Mouse (Mus musculus): ENCODE measurements around the gene Exosc3. TPM values are rescaled to one million over a fixed set of nuclear protein-coding genes. Genes with fewer than 3 reads are reported as not detected.
"Not testable (repeated sequence)": the region's sequence is repeated elsewhere in the genome, so short reads cannot be mapped to it uniquely, and the experiment has no call there.

The Exosc3 gene
- polyA plus RNA-seq (2016; fragmentation: Nextera tagmentation; extraction: Ambion mirVana), result 81.3 and 86.7 TPM in 2 replicates

DNA sequence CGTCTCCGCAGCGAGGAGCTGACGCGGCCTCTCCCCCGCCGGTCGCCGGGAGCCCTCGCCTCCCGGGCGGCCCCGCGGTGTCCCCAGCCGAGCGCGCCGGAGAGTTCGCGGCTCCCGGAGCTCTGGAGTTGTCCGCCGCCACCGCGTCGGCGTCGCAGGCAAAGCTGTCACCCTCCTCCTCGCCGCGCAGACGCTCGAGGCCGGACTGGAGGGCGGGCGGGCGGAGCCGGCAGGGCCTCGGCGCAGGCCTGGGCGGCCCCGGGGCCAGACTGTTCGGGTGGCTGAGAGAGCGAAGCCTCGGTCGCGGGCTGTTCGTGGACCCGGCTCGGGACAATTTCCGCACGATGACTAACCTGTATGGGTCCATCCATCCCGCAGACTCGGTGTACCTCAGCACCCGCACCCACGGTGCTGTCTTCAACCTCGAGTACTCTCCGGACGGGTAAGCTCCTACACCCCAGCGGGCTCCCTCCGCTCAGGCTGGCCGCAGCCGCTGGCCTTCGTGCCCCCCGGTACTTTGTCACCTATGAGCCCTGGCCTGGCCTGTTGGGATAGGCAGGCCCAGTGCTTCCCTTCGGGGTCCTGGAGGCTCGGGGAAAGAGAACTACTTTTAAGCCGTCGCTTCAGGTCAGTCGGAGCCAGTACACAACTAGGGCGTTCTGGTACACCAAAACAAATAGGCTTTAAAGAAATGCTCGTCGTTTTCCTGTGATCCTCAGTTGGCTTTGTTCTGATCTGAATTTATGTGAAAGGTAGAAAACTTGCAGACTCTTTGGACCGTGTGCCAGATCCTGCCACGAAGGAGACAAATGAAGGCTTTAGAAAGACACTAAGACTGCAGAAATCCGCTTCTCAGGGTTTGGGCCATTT lies at the start of gene Exosc3:
Gene Exosc3, minus strand, starts transcription at position 447 of the 870 bp plus-strand sequence.
- Histone ChIP-seq H3K27ac (replicated peaks) (peak within 1 kb of the TSS; percentile 94), H3K4me1 (peaks cover 22% of the 10 kb centered on the region), H3K4me3 (peak within 1 kb of the TSS; percentile 98), H3K36me3 (peaks cover 5% of the 10 kb centered on the region; the same call in 1 of the 2 replicates), H3K27me3 (no peaks in the 10 kb centered on the region), H3K4me2 (replicated peaks) (peak within 1 kb of the TSS; percentile 88), H3K9me3 (no peaks in the 10 kb centered on the region), H3K9ac (replicated peaks) (peak within 1 kb of the TSS; percentile 95)
- ATAC-seq (ENCODE audit: low FRiP score, low read depth), result peak; percentile 84
- WGBS, result under 1% methylated on average over 71 of the region's 76 CpGs

DNA sequence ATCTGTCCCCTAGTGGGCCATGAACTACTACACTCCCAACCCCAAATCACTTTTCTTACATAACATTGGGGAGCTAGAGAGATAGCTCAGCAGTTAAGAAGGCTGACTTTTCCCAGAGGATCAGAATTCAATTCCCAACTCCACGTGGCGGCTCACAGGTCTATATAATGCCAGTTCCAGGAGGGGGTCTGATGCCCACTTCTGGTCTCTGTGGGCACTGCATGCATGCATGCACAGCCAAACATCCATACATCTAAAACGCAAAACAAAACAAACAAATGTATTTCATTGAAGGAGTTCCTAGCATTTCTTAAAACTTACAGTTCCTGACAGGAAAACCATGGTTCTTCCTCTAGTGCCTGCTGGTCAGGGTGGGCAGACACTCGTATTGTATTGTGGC lies 49.6 kb upstream of the Exosc3 start:
- Histone ChIP-seq H3K4me2 (replicated peaks) (no peak overlapping the region), H3K4me1 (no peaks in the 10 kb centered on the region), H3K4me3 (no peak overlapping the region), H3K36me3 (peaks cover 10% of the 10 kb centered on the region; the same call in 1 of the 2 replicates), H3K27ac (replicated peaks) (no peak overlapping the region), H3K9me3 (no peaks in the 10 kb centered on the region), H3K27me3 (no peaks in the 10 kb centered on the region), H3K9ac (replicated peaks) (no peak overlapping the region)
- no peak for ATAC-seq (ENCODE audit: low FRiP score, low read depth)
- 74% methylated on average over 4 of the region's 4 CpGs for WGBS

DNA sequence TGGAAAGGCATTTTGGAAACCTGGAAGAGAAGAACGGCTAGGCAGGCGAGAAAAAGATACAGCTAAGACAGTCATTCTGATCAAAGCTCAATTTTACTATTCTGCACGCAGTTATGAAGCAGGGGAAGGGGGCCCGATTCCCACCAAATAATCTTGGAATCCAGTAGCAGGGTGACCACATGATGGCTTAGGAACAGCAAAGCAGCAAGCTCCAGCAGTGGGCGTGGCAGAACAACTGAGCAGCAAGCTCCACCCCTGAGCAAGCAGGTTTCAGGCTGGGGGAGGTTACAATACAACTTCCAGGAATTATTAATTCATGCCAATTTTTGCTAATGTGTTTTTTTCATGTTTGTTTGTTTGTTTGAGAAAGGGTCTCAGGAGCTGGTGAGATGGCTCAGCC lies 44.8 kb upstream of the Exosc3 start:
- H3K9ac ChIP-seq (replicated peaks); H3K4me2 ChIP-seq (replicated peaks); H3K27me3 ChIP-seq; H3K9me3 ChIP-seq; H3K4me1 ChIP-seq; H3K36me3 ChIP-seq; H3K27ac ChIP-seq (replicated peaks); H3K4me3 ChIP-seq; ATAC-seq (ENCODE audit: low FRiP score, low read depth): not testable (repeated sequence)
- WGBS, result 96% methylated on average over 5 of the region's 5 CpGs

DNA sequence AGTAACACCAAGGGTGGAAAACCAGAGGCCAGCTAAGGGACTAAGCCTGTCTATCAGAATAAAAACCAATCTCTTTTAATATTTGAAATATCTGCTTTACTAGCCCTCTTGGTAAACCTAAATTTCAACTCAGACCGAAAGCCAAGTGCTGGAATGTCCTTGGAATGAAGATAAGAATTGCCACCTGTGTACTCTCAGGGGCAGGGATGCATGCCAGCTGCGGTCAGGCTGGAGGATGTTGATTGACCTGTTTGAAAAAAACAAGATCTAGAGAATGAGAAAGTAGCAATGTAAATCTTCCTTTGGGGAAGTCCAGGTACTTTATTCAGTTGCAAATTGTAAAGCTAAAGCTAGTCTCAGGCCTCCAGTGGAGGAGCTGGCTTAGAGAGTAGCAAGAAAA lies 39.6 kb upstream of the Exosc3 start:
- ATAC-seq (ENCODE audit: low FRiP score, low read depth); H3K9me3 ChIP-seq: not testable (repeated sequence)
- WGBS, result 91% methylated on average over 2 of the region's 2 CpGs

DNA sequence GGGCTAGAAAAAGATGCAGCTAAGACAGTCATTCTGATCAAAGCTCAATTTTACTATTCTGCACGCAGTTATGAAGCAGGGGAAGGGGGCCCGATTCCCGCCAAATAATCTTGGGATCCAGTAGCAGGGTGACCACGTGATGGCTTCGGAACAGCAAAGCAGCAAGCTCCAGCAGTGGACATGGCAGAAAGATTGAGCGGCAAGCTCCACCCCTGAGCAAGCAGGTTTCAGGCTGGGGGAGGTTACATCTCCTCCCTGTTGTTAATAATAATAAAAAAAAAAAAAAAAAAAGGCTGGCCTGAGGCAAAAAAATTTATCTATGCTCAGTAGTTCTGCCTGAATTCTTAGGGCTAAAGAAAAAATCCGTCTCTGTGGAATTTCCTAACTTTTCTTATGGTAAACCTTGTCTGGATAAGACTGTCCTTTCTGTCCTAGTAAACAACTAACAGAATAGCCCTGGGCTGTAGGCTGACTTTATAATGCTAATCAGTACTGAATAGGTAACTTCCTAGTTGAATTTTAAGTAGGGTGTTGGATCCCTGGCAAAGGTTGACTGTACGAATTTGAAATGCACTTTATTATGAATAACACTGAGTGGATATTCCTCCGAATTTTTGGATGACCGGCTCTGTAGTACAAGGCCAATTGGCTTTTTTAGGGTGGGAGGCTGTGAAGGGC lies 38.5 kb upstream of the Exosc3 start:
- 87% methylated on average over 10 of the region's 10 CpGs for WGBS
- not testable (repeated sequence) for H3K9ac ChIP-seq (replicated peaks); H3K4me1 ChIP-seq; H3K27me3 ChIP-seq; H3K4me2 ChIP-seq (replicated peaks); H3K36me3 ChIP-seq; H3K27ac ChIP-seq (replicated peaks); H3K9me3 ChIP-seq; H3K4me3 ChIP-seq; ATAC-seq (ENCODE audit: low FRiP score, low read depth)

More for the DNA sequence above, 39.6 kb upstream of the Exosc3 start:
- not testable (repeated sequence) for H3K4me1 ChIP-seq; H3K36me3 ChIP-seq; H3K4me3 ChIP-seq; H3K4me2 ChIP-seq (replicated peaks); H3K27me3 ChIP-seq; H3K9ac ChIP-seq (replicated peaks); H3K27ac ChIP-seq (replicated peaks)

DNA sequence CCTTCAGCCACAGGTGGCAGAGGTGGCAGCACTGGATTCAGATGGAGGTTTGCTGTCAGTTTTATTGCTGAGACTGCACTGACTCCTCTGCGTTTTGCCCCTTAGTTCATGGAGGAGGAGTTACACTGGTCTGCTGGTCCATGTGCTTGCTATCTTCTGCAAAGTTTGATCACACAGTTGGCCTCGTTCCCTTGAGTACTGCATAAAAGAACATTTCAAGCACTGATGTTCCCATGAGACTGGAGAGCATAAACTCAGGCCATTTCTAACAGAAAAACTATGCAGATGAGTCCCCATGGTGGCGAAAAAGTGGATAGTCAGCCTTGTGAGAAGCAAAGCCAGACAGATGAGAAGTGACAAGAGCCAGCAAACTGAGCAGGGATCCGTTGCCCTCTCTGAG lies 34.0 kb upstream of the Exosc3 start:
- Histone ChIP-seq H3K36me3 (peaks cover 43% of the 10 kb centered on the region), H3K4me1 (no peaks in the 10 kb centered on the region), H3K4me3 (no peak overlapping the region), H3K27me3 (no peaks in the 10 kb centered on the region), H3K9ac (replicated peaks) (no peak overlapping the region), H3K9me3 (no peaks in the 10 kb centered on the region), H3K27ac (replicated peaks) (no peak overlapping the region), H3K4me2 (replicated peaks) (no peak overlapping the region)
- WGBS, result 87% methylated on average over 4 of the region's 4 CpGs
- no peak for ATAC-seq (ENCODE audit: low FRiP score, low read depth)

DNA sequence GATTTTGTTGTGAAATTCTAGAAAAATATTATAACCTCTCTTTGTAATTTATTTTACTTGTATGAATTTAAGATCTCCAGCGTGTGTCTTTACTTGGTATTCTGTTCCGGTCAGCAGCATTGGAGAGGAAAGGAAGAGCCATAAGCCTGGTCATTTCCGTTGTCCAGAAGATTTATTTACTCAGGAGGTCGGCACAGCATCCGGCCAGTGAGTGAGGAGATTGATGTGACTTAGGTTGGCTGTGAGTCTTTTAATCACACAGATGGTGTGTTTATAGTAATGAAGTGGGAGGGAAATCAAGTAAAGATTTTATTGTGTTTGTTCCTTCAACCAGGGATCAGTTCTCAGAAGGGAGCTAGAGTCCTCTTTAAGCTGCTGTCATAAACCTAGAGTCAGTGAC lies 32.3 kb upstream of the Exosc3 start:
- no peak overlapping the region for H3K9ac ChIP-seq (replicated peaks)
- peaks cover 52% of the 10 kb centered on the region for H3K36me3 ChIP-seq
- ATAC-seq (ENCODE audit: low FRiP score, low read depth), result no peak
- WGBS, result 93% methylated on average over 5 of the region's 5 CpGs
- no peak overlapping the region for H3K4me3 ChIP-seq
- no peaks in the 10 kb centered on the region for H3K9me3 ChIP-seq
- no peak overlapping the region for H3K4me2 ChIP-seq (replicated peaks)
- H3K4me1 ChIP-seq, result no peaks in the 10 kb centered on the region
- H3K27me3 ChIP-seq, result no peaks in the 10 kb centered on the region
- H3K27ac ChIP-seq (replicated peaks), result no peak overlapping the region

DNA sequence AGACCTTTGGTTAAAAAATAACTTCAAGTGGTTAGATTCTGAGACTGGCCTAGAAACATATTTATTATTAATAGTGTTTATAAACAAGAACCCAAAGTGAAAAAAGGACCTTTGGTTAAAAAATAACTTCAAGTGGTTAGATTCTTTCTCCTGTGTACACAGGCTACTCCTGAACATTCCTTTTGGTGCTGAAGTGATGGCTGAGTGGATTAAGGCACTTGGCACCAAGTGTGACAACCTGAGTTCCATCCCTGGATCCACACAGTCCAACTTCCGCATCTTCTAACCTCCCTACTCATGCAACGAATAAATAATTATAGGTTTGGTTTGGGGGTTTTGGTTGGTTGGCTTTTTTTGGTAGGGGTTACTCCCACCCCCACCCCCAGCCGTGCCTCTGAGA lies 28.7 kb upstream of the Exosc3 start:
- Histone ChIP-seq H3K4me3 (no peak overlapping the region), H3K27me3 (no peaks in the 10 kb centered on the region), H3K4me1 (no peaks in the 10 kb centered on the region), H3K9ac (replicated peaks) (no peak overlapping the region), H3K4me2 (replicated peaks) (no peak overlapping the region), H3K27ac (replicated peaks) (no peak overlapping the region), H3K9me3 (no peaks in the 10 kb centered on the region), H3K36me3 (peaks cover 46% of the 10 kb centered on the region)
- ATAC-seq (ENCODE audit: low FRiP score, low read depth), result no peak
- WGBS, result 89% methylated on average over 3 of the region's 3 CpGs

DNA sequence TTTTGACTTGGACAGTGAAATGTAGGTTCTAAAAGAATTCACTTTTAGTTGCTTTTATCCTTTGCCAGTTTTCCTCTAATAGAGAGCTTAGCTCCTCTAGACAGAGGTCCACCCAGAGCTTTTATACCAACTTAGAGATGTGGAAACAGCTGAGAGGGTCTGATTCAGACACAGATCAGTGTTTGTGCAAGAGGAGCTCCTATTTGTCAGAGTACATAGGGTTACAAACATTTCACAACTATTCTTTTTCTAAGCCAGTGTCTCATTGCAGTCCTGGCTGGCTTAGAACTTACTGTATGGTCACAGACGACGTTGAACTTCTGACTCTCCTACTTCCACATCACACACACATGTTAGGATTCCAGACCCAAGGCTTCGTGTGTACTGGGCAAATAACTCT lies 14.1 kb upstream of the Exosc3 start:
- H3K9me3 ChIP-seq, result no peaks in the 10 kb centered on the region
- ATAC-seq (ENCODE audit: low FRiP score, low read depth), result no peak
- no peak overlapping the region for H3K4me2 ChIP-seq (replicated peaks)
- H3K27ac ChIP-seq (replicated peaks), result no peak overlapping the region
- H3K4me1 ChIP-seq, result no peaks in the 10 kb centered on the region
- H3K9ac ChIP-seq (replicated peaks), result no peak overlapping the region
- WGBS, result 90% methylated on average over 3 of the region's 3 CpGs
- no peaks in the 10 kb centered on the region for H3K27me3 ChIP-seq
- peaks cover 15% of the 10 kb centered on the region; the same call in 1 of the 2 replicates for H3K36me3 ChIP-seq
- H3K4me3 ChIP-seq, result no peak overlapping the region

DNA sequence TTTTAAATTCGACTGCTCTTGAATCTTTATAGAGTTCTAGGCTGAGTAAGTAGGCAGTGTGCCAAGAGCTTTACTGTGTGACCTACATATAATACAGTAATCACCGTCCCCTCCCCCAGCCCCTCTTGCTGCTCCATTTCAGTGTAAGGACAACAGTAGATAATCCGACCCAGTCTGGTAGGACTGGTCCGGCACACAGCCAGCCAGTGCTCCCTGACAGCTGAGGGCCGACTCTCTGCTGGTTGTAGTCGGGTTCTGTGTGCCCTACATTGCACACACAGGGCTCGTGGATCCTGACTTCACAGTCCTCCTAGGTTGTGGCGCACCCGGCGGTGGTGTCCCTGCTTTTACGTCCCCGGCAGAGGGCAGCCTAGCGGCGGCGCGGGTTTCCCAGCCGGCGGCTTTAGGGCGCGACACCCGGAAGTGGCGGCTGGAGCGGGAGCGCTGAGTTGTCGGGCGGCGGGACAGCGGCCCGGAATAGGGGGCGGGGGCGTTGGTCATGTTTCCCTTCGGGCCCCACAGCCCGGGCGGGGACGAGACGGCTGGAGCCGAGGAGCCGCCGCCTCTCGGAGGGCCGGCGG lies 773 bp downstream of the Exosc3 start, which contains the start of gene Dcaf10:
Gene Dcaf10, plus strand, starts transcription at position 433 of the 581 bp plus-strand sequence.
- Histone ChIP-seq H3K4me1 (peaks cover 22% of the 10 kb centered on the region), H3K27ac (replicated peaks) (peak within 1 kb of the TSS; percentile 94), H3K9ac (replicated peaks) (peak within 1 kb of the TSS; percentile 95), H3K27me3 (no peaks in the 10 kb centered on the region), H3K4me2 (replicated peaks) (peak within 1 kb of the TSS; percentile 88), H3K4me3 (peak within 1 kb of the TSS; percentile 98), H3K9me3 (no peaks in the 10 kb centered on the region), H3K36me3 (0 out of 2 replicates have a peak, but pooled peaks cover 5% of the 10 kb centered on the region)
- ATAC-seq (ENCODE audit: low FRiP score, low read depth), result peak; percentile 94
- 2% methylated on average over 41 of the region's 42 CpGs for WGBS

DNA sequence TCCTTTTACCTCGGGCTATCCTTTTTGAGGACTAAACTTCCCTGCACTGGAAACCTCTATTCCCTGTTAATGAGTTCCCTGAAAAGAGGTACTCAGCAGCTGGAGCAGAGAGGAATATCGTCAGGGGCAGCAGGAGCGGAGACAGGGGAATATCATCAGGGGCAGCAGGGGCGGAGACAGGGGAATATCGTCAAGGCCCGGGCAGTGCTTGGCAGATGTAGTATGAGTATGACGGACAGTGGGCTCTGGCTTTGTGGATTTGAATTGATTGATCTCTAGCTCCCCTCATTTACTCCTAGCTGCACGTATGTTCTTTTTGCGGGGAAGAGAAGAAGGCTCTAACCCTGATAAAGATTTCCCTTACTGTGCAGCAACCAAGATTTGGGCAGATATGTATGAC lies 1.3 kb downstream of the Exosc3 start:
- H3K4me2 ChIP-seq (replicated peaks), result peak overlapping the region; percentile 88
- peak overlapping the region; percentile 94 for H3K27ac ChIP-seq (replicated peaks)
- WGBS, result 61% methylated on average over 9 of the region's 9 CpGs
- H3K27me3 ChIP-seq, result no peaks in the 10 kb centered on the region
- H3K4me1 ChIP-seq, result peaks cover 22% of the 10 kb centered on the region
- peak overlapping the region; percentile 95 for H3K9ac ChIP-seq (replicated peaks)
- 0 out of 2 replicates have a peak, but pooled peaks cover 4% of the 10 kb centered on the region for H3K36me3 ChIP-seq
- H3K9me3 ChIP-seq, result no peaks in the 10 kb centered on the region
- no peak for ATAC-seq (ENCODE audit: low FRiP score, low read depth)
- peak overlapping the region; percentile 98 for H3K4me3 ChIP-seq

DNA sequence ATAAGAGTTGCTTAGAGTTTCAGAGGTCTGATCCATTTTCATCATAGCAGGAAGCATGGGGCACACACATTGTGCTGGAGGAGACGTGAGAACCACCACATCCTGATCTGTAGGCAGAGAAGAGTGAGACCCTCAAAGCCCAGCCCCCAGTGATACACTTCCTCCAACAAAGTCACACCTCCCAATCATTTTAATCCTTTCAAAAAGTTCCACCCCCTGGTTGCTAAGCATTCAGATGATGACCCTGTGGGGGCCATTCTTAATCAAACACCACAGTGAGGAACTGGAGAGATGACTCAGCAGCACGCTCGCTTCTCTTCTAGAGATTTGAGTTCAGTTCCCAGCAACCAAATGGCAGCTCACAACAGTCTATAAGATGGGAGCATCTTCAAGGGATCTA lies 10.1 kb downstream of the Exosc3 start:
- Histone ChIP-seq H3K27me3 (peaks cover 3% of the 10 kb centered on the region; the same call in 1 of the 2 replicates), H3K9ac (replicated peaks) (no peak overlapping the region), H3K36me3 (no peaks in the 10 kb centered on the region), H3K9me3 (no peaks in the 10 kb centered on the region), H3K27ac (replicated peaks) (no peak overlapping the region), H3K4me3 (no peak overlapping the region), H3K4me1 (no peaks in the 10 kb centered on the region), H3K4me2 (replicated peaks) (no peak overlapping the region)
- ATAC-seq (ENCODE audit: low FRiP score, low read depth), result no peak
- 73% methylated on average over 3 of the region's 3 CpGs for WGBS
